ENCODE assay signal across 10 mouse cellular contexts in genomic region chr19:23152201-23152640, GRCm38 (mm10). TPM values are rescaled to one million over a fixed set of nuclear protein-coding genes. Genes with fewer than 3 reads are reported as not detected.
A peak's percentile ranks its signal among the peaks of the same experiment; 100 is the strongest.
DNase-seq lines count a peak whose midpoint lies in the region; ATAC-seq and TF ChIP-seq lines count a peak whose summit lies in the region.
"Had no signal": no experiment of that assay in that cellular context is flagged by ENCODE, and none has a peak within 500 bp of the region (broad histone marks: within the 10 kb centered on the region; RNA-seq: fewer than 3 reads in every experiment).

No protein-coding gene starts in this region.

- peak overlapping the region; percentile 10 for H3K9ac ChIP-seq in liver, embryonic 16.5 days (ENCODE audit: low read depth, low read length)
- H3K9ac ChIP-seq in hindbrain, embryonic 13.5 days, result no peak overlapping the region
- H3K9ac ChIP-seq: forebrain, postnatal 0 days had no signal

- ATAC-seq in G1E (ENCODE audit: extremely low read depth, insufficient number of reproducible peaks, low FRiP score, poor library complexity, severe bottlenecking), result peak; percentile 68
- peak; percentile 85 for ATAC-seq in liver, embryonic 16.5 days (ENCODE audit: low read depth)
- ATAC-seq in hindbrain, embryonic 13.5 days (ENCODE audit: low FRiP score), result no peak
- ATAC-seq: hindbrain, embryonic 16.5 days had no signal

- no peaks in the 10 kb centered on the region; the same call in 1 of the 2 replicates for H3K36me3 ChIP-seq in kidney, adult 2 months (ENCODE audit: control insufficient read depth, insufficient read depth, low read length)
- H3K36me3 ChIP-seq in G1E (replicated peaks), result peaks cover 53% of the 10 kb centered on the region
- no peaks in the 10 kb centered on the region for H3K36me3 ChIP-seq in erythroblast, embryonic 14.5 days (ENCODE audit: control insufficient read depth)
- H3K36me3 ChIP-seq in liver, embryonic 16.5 days (ENCODE audit: control insufficient read depth, insufficient read depth), result no peaks in the 10 kb centered on the region
- H3K36me3 ChIP-seq in hindbrain, embryonic 13.5 days, result no peaks in the 10 kb centered on the region
- H3K36me3 ChIP-seq: embryonic facial prominence, embryonic 10.5 days had no signal

- no peak for DNase-seq in kidney, adult 2 months
- no peak for DNase-seq in kidney, adult 8-10 months
- peak; percentile 61 for DNase-seq in G1E (ENCODE audit: low spot score)
- no peak for DNase-seq in layer of hippocampus, adult 11-12 months (ENCODE audit: low spot score)

- peak overlapping the region; percentile 70 for H3K4me2 ChIP-seq in liver, embryonic 16.5 days (ENCODE audit: low read depth, low read length)
- H3K4me2 ChIP-seq in hindbrain, embryonic 13.5 days, result no peak overlapping the region

- no peak for TF ChIP-seq CTCF in kidney, adult 2 months (conservative IDR thresholded peaks at IDR 0.05; ENCODE audit: insufficient read depth, insufficient read length, low read depth, low read length)
- no peak for TF ChIP-seq CTCF in G1E (IDR thresholded peaks at IDR 0.05; ENCODE audit: low read depth, low read length)

- no peak overlapping the region for H3K4me3 ChIP-seq in kidney, adult 2 months (ENCODE audit: insufficient read depth, low read depth, low read length)
- H3K4me3 ChIP-seq in G1E (ENCODE audit: low read depth, low read length), result peak overlapping the region; percentile 67
- H3K4me3 ChIP-seq in erythroblast, embryonic 14.5 days (replicated peaks), result peak overlapping the region; percentile 57
- peak overlapping the region; percentile 43 for H3K4me3 ChIP-seq in liver, embryonic 16.5 days (ENCODE audit: low read depth, low read length)
- no peak overlapping the region for H3K4me3 ChIP-seq in hindbrain, embryonic 13.5 days
- H3K4me3 ChIP-seq: embryonic facial prominence, embryonic 10.5 days had no signal

- H3K9me3 ChIP-seq in G1E (replicated peaks), result no peaks in the 10 kb centered on the region
- no peaks in the 10 kb centered on the region for H3K9me3 ChIP-seq in erythroblast, embryonic 14.5 days (ENCODE audit: control insufficient read depth, low read length)
- H3K9me3 ChIP-seq in liver, embryonic 16.5 days (replicated peaks; ENCODE audit: control insufficient read depth, low read length), result no peaks in the 10 kb centered on the region
- H3K9me3 ChIP-seq in hindbrain, embryonic 13.5 days, result no peaks in the 10 kb centered on the region
- H3K9me3 ChIP-seq: embryonic facial prominence, embryonic 10.5 days had no signal

- peak overlapping the region; percentile 57 for H3K27ac ChIP-seq in kidney, adult 2 months (ENCODE audit: insufficient read depth, low read depth, low read length)
- H3K27ac ChIP-seq in liver, embryonic 16.5 days (ENCODE audit: low read length), result peak overlapping the region; percentile 64
- no peak overlapping the region for H3K27ac ChIP-seq in hindbrain, embryonic 13.5 days
- H3K27ac ChIP-seq: embryonic facial prominence, embryonic 10.5 days had no signal

- no peaks in the 10 kb centered on the region for H3K27me3 ChIP-seq in kidney, adult 2 months (replicated peaks; ENCODE audit: control insufficient read depth, insufficient read depth, low read length)
- H3K27me3 ChIP-seq in G1E (ENCODE audit: insufficient read depth, low read length), result no peaks in the 10 kb centered on the region
- no peaks in the 10 kb centered on the region for H3K27me3 ChIP-seq in erythroblast, embryonic 14.5 days (ENCODE audit: control insufficient read depth)
- H3K27me3 ChIP-seq in liver, embryonic 16.5 days (ENCODE audit: control insufficient read depth, insufficient read depth, low read depth, low read length), result no peaks in the 10 kb centered on the region
- no peaks in the 10 kb centered on the region for H3K27me3 ChIP-seq in hindbrain, embryonic 13.5 days

- 14% methylated on average over 4 of the region's 4 CpGs for WGBS in kidney, adult 2 months
- 4% methylated on average over 4 of the region's 4 CpGs for WGBS in liver, embryonic 16.5 days (ENCODE audit: insufficient replicate concordance)
- WGBS in hindbrain, embryonic 13.5 days, result 40% methylated on average over 4 of the region's 4 CpGs

- no peak for TF ChIP-seq POLR2A in kidney, adult 2 months (IDR thresholded peaks at IDR 0.05; ENCODE audit: low read depth, low read length)

- H3K4me1 ChIP-seq in kidney, adult 2 months (ENCODE audit: control insufficient read depth, insufficient read depth, low read length), result peaks cover 61% of the 10 kb centered on the region
- H3K4me1 ChIP-seq in G1E (ENCODE audit: insufficient read depth, low read depth, low read length), result peaks cover 86% of the 10 kb centered on the region
- peaks cover 58% of the 10 kb centered on the region for H3K4me1 ChIP-seq in erythroblast, embryonic 14.5 days (ENCODE audit: control insufficient read depth)
- peaks cover 32% of the 10 kb centered on the region for H3K4me1 ChIP-seq in liver, embryonic 16.5 days (ENCODE audit: control insufficient read depth, low read depth, low read length)
- peaks cover 6% of the 10 kb centered on the region; the same call in 1 of the 2 replicates for H3K4me1 ChIP-seq in hindbrain, embryonic 13.5 days (replicated peaks)

RNA-seq across cellular contexts. Expression of gene Klf9, which starts 11.2 kb away (rescaled TPM):
- 59.3 and 62.3 TPM in 2 replicates for polyA plus RNA-seq in kidney, adult 2 months (2012; rRNA removed)
- total RNA-seq in G1E (2014; fragmentation: Nextera tagmentation), result 70.7 and 71.1 TPM in 2 replicates
- 28.7 and 32.4 TPM in 2 replicates for total RNA-seq in G1E (2017)
- polyA plus RNA-seq in G1E (2012), result 21.1 and 21.2 TPM in 2 replicates
- 0.06 and 0.20 TPM in 2 replicates for polyA plus RNA-seq in erythroblast, embryonic 14.5 days (2012)
- 0.82 and 0.90 TPM in 2 replicates for polyA plus RNA-seq in liver, embryonic 16.5 days (2015; fragmentation: Nextera tagmentation; extraction: Ambion mirVana)
- polyA plus RNA-seq in hindbrain, embryonic 13.5 days (2015; fragmentation: Nextera tagmentation; extraction: Ambion mirVana), result 1.4 and 1.8 TPM in 2 replicates

Comparison
In these comparisons a context has a peak if more than half of its experiments do, and no peak if none do; other contexts are left out.
1. H3K4me3 ChIP-seq: peak in G1E (single experiment), erythroblast, embryonic 14.5 days (single experiment) and liver, embryonic 16.5 days (single experiment); none in kidney, adult 2 months (single experiment) and hindbrain, embryonic 13.5 days (single experiment).